Mouse (Mus musculus) cerebellum, adult 2 months (tissue): ENCODE measurements at regions not wholly inside any gene's neighbourhood (a gene's known extent, or its start where the extent isn't known, plus 50 kb on each side); places are given as distances from the start of the nearest gene placed in this dataset.

ENCODE experiments used
- CTCF ChIP-seq: fragments of 200-500 bp; IDR thresholded peaks from 2 replicates; pipeline ENCODE4 v1.5.1; 2011; ENCODE audit warnings: low read depth, mild to moderate bottlenecking, control low read depth, low read length, moderate library complexity, borderline replicate concordance; ENCODE audit not compliant: insufficient read depth
- POLR2A ChIP-seq: fragments of 200-500 bp; IDR thresholded peaks from 2 replicates; pipeline ENCODE4 v1.6.1; 2011; ENCODE audit warnings: low read length, control low read depth, borderline replicate concordance; ENCODE audit not compliant: insufficient read depth

GRCm38 (mm10) chr17:27308933-27309332 is 104.7 kb upstream of the Lemd2 start:
- TF ChIP-seq POLR2A (no peak), CTCF (no peak)
